Mouse (Mus musculus) hematopoietic stem cell, adult 5-6 weeks (primary cell): ENCODE data around the gene Kptn. TPM values are rescaled to one million over a fixed set of nuclear protein-coding genes. Genes with fewer than 3 reads are reported as not detected.
A peak's percentile ranks its signal among the peaks of the same experiment; 100 is the strongest.

ENCODE experiments used
- ATAC-seq, 2 experiments: fragments of 125-278 bp in 1 of 2; replicated peaks in 1 of 2; 2 replicates each; pipeline ENCODE4 v1.8.0; 2016 to 2017; ENCODE audit warnings: inconsistent platforms in 2 of 2, mild to moderate bottlenecking in 2 of 2, moderate number of reproducible peaks in 2 of 2, low read depth in 1 of 2, moderate TSS enrichment in 1 of 2; ENCODE audit not compliant: low FRiP score in 2 of 2, poor library complexity in 2 of 2, severe bottlenecking in 2 of 2, insufficient read depth in 1 of 2, low TSS enrichment in 1 of 2
- total RNA-seq: library from RNA; stranded (forward); fragments of 172-1452, 232-1000 nt; gene quantifications from 2 replicates; pipeline ENCODE4 v1.2.3, GENCODE M21; 2017

The Kptn gene
- total RNA-seq, 1 experiment from 2014 or later, result 14.8 TPM

DNA sequence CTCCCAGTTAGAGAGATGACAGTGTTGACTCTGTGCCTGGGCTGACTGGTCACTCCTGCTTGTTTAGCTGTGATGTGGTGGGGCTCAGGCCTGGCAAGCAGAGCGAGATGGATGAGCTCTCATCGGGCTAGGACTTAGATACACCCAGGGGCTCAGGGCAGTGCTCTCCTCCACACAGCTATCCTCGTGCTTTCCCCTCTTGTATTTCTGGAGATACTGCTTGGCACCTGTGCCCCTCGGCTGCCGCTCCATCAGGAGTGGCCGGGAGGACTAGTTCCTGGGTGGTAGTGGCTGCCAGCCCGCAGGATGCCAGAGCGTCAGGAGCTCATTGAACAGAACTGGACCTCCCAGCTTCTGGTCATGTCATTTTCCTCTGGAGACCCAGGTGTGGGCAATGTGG is 9.5 kb upstream of the Kptn start:
- ATAC-seq, result no peak

- ATAC-seq, result no peak
Measured at GRCm38 (mm10) chr7:16111284-16112090, 8.2 kb upstream of the Kptn start.

GRCm38 (mm10) chr7:16116418-16116817 is 3.3 kb upstream of the Kptn start:
- ATAC-seq, result no peak

DNA sequence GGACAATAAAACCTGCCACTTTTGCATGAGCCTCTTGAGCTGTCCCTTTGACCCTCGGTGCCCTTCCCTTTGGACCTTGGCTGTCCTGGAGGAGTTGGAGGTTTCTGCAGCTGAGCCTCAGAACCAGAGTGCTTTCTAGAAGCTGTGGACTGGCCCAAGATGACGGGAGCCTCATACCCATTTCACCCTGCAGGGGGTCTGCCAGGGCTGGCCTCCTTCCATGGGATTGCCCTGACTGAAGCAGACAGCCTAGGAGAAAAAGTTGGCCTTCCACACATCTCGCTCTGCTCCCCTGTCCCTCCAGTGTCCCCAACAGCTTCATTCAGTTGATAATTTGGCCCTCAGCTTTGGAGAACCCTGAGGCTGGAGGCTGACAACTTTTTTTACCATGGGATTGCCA is 2.6 kb upstream of the Kptn start:
- no peak for ATAC-seq

- no peak for ATAC-seq
Measured at GRCm38 (mm10) chr7:16120262-16120600, 536 bp downstream of the Kptn start.

DNA sequence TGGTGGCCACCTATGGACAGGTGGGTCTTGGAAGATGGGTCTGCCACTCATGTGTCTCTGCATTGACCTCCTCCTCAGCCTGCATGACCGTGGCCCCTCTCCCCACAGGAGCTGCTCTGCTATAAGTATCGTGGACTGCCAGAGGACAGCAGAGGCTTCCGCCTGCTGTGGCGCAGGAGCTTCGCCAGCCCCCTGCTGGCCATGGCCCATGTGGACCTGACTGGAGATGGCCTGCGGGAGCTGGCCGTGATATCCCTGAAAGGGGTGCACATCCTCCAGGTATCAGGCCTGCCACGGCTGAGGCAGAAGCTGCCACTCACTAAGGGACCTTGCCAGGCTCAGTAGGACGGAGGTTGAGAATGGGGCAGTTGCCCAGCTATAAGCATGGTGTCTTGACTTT is 6.1 kb downstream of the Kptn start:
- ATAC-seq, result no peak

DNA sequence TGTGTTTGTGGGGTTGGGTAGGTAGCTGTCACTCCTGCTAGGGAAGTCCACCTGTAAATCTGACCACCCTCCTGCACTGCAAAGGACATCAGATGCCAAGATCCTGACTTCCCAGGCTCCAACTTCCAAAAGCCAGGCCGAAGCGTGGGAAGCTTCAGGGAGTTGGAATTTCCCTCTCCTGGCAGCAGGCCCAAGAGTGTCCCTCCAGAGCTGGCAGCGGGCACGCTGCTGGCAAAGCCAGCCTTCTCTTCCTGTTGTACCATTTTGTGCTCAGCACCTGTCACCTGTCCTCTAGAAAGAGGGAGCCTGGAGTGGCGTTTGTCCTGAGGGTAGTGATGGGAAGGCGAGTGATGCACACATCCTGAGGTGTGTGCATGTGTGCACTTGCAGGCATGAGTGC is 8.6 kb downstream of the Kptn start:
- ATAC-seq, result no peak

DNA sequence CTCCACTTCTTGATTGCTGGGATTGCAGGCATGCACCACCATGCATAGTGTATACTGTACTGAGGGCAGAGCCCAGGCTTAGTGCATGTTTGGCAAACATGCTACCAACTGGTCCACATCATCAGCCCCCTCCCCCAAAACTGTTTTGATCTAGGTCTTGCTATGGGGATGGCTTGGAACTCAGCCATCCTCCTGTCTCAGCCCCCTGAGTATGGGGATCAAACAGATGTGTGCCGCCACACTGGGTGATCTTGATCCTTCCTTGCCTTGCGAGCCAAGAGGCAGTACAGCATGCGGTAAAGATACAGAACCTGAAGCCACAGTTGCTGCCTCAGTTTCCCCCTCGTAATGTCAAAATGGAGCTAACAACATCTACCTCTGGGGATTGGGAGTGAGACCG is 9.2 kb downstream of the Kptn start:
- ATAC-seq, result no peak

GRCm38 (mm10) chr7:16129421-16129845 is 9.7 kb downstream of the Kptn start, which contains the start of gene Slc8a2:
Gene Slc8a2 (plus strand): TSS chr7:16129826.
- peak; percentile 65 to 76 for ATAC-seq

DNA sequence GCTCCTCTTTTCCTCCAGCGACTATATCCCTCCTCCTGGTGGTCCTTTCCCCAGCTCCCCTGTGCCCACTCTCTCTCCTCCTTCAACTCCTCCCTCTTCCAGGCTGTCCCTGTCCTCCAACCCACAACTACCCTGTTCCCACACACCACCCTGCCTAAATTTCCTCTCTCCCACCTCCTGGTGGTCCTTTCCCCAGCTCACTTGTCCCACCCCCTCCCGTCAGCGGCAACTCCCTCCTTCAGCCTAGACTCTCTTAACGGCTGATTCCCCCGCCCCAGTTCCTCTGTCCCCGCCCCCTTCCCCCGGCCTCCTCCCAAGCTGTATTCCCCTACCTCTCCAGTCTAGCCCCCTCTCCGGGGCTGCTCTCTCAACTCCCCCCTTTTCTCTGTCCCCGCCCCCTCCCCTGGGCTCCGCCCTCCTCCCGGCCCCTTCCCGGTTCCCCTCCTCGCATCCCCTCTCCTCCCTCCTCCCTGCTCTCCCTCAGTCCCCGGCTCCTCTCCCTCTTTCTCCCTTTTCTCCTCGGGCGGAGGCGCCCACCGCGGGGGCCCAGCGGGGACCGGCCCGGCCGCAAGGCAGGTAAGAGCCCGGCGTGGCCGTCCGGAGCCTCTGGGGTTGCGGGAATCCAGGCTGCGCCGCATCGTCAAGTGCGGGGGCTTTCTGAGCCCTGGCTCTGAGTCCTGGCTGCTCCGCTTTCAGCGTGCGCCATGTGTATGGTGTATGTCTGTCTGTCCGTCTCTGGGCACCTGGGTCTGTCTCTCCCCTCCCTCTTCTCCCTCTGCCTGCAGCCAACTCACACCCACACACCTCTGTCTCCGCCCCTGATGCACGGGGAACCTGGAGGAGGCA is 10.4 kb downstream of the Kptn start:
- ATAC-seq, result no peak; a peak in 1 of 4 replicates

- no peak for ATAC-seq
Measured at GRCm38 (mm10) chr7:16130956-16131634, 11.4 kb downstream of the Kptn start.

DNA sequence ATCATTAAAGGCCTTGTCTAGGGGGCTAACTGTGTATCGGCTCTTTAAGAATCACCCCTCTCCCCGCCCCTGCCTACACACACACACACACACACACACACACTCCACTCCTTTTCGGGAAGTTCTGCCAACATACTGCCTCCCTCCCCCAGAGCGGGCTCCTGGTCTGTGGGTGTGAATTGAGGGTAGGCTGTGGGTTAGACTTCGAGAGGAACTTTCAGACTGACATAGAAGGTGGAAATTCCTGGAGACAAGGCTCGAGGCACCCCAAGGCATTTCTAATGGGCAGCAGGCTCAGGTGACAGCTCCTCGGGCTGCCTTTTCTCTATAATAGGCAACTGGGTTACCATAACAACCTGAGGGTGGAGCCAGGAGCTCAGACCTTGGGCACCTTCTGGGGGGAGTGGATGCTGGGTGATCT is 12.5 kb downstream of the Kptn start:
- no peak for ATAC-seq

DNA sequence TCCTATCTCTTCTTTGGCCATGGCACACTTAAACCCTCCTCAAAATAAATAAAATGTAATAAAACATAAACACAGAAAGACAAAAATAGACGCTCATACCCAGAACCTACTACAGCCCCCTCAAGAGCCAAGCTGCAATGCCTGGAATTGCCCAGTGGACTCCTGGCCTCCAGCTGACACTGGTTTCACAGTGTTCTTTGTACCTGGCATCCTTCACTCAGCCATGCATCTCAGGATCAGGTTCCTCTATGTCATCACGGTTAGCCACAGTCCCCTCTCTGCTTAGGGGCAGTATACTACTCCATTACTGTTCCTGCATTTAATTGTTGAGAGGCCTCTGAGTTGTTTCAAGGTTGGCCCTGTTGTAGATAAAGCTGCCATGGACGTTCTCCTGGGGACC is 13.2 kb downstream of the Kptn start:
- ATAC-seq, result no peak

DNA sequence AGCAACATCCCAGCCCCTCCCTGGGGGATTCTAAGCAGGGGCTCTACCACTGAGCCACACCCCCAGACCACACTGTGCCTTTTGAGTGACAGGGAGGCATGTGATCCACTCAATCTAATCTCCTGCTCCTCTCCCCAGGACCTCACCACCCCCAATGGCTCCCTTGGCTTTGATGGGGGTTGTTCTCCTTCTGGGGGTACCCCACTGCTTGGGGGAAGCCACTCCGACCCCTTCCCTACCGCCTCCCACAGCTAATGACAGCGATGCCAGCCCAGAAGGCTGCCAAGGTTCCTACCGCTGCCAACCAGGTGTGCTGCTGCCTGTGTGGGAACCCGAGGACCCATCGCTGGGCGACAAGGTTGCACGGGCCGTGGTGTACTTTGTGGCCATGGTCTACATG is 14.0 kb downstream of the Kptn start:
- no peak for ATAC-seq

DNA sequence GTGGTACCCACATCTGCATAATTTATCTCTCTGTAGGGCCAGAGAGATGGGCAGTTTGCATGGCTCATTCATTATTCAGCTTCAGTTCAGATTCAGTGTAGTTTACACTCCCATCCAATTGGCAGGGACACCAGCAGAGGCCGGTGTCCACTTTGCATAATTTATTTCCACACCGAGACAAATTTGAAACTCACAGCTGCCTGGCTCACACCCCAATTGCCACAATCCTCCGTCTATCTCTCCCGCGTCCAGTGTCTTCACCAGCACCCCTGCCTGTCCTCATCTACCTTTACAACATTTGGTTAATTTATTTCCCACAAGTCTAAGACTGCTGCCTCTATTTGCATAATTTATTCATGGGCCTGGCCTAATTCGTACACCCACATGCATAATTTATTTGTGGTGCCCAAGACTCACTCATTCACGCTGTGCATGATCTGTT is 15.3 kb downstream of the Kptn start:
- no peak for ATAC-seq

- ATAC-seq, result no peak
Measured at GRCm38 (mm10) chr7:16146489-16147410, 27.1 kb downstream of the Kptn start.

DNA sequence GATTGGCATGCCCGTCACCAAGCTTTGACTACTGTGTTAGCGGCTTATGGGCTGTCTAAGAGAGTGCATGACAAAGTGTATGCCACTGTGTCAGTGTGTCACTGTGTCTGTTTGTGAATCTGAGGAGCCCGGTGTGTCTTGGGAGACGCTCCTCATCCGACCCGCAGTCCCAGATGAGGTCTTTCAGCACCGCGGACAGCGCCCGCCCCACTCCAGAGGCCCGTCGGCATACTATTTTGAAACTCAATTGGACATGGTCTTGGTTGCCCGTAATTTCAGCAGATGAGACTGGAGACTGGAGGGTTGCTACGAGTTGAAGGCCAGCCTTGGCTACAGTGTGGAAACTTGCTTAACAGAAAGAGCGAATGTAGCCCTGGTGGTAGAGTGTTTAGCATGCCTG is 27.9 kb downstream of the Kptn start:
- ATAC-seq, result peak; percentile 49 to 55
